Mouse (Mus musculus) layer of hippocampus, adult 8-10 months (tissue): ENCODE results near the gene Ace2. TPM values are rescaled to one million over a fixed set of nuclear protein-coding genes. Genes with fewer than 3 reads are reported as not detected.

Experiments
- DNase-seq, 2 experiments: peaks; one replicate each; pipeline ENCODE4 v3.0.0; 2022; ENCODE audit warnings: low spot score in 2 of 2
- total RNA-seq, 4 experiments: library from RNA; stranded (reverse); gene quantifications; 2 replicates each; pipeline ENCODE4 v1.2.4; 2022

Gene Ace2
- total RNA-seq, result under 1 TPM; 0.55 to 0.83 (median 0.64) TPM

- DNase-seq, result no peak
Measured at GRCm38 (mm10) chrX:164139032-164139431, at the start of gene Ace2. Ace2 (plus strand) TSS chrX:164139332.

- DNase-seq, result no peak
Measured at GRCm38 (mm10) chrX:164089916-164090315, 49.2 kb upstream of the Ace2 start.

- DNase-seq, result no peak
Measured at GRCm38 (mm10) chrX:164092300-164093169, 46.6 kb upstream of the Ace2 start.

GRCm38 (mm10) chrX:164093435-164093834 is 45.7 kb upstream of the Ace2 start:
- no peak for DNase-seq

- no peak for DNase-seq
Measured at GRCm38 (mm10) chrX:164095838-164096237, 43.3 kb upstream of the Ace2 start.

GRCm38 (mm10) chrX:164101483-164101882 is 37.6 kb upstream of the Ace2 start:
- no peak for DNase-seq

- DNase-seq, result no peak
Measured at GRCm38 (mm10) chrX:164102198-164102597, 36.9 kb upstream of the Ace2 start.

- DNase-seq, result no peak
Measured at GRCm38 (mm10) chrX:164102656-164103055, 36.5 kb upstream of the Ace2 start.

- no peak for DNase-seq
Measured at GRCm38 (mm10) chrX:164111146-164111545, 28.0 kb upstream of the Ace2 start.

GRCm38 (mm10) chrX:164113744-164114143 is 25.4 kb upstream of the Ace2 start:
- DNase-seq, result no peak

GRCm38 (mm10) chrX:164123942-164124341 is 15.2 kb upstream of the Ace2 start:
- DNase-seq, result no peak

GRCm38 (mm10) chrX:164133531-164133930 is 5.6 kb upstream of the Ace2 start:
- DNase-seq, result no peak

GRCm38 (mm10) chrX:164135304-164135818 is 3.8 kb upstream of the Ace2 start:
- DNase-seq, result no peak

GRCm38 (mm10) chrX:164145463-164146250 is 6.5 kb downstream of the Ace2 start:
- DNase-seq, result no peak

- no peak for DNase-seq
Measured at GRCm38 (mm10) chrX:164152703-164153102, 13.6 kb downstream of the Ace2 start.

GRCm38 (mm10) chrX:164153606-164154005 is 14.5 kb downstream of the Ace2 start:
- no peak for DNase-seq

- no peak for DNase-seq
Measured at GRCm38 (mm10) chrX:164154594-164154993, 15.5 kb downstream of the Ace2 start.

GRCm38 (mm10) chrX:164164681-164165080 is 25.5 kb downstream of the Ace2 start:
- no peak for DNase-seq

GRCm38 (mm10) chrX:164171034-164171433 is 31.9 kb downstream of the Ace2 start:
- no peak for DNase-seq

- no peak for DNase-seq
Measured at GRCm38 (mm10) chrX:164173880-164174279, 34.7 kb downstream of the Ace2 start.

- no peak for DNase-seq
Measured at GRCm38 (mm10) chrX:164175311-164175710, 36.2 kb downstream of the Ace2 start.

- no peak for DNase-seq
Measured at GRCm38 (mm10) chrX:164175780-164176179, 36.6 kb downstream of the Ace2 start.
